ENCODE assay signal across 38 mouse cellular contexts in genomic region chr3:51402628-51403027, GRCm38 (mm10). TPM values are rescaled to one million over a fixed set of nuclear protein-coding genes. Genes with fewer than 3 reads are reported as not detected.
"Had no signal": no experiment of that assay in that cellular context is flagged by ENCODE, and none has a peak within 500 bp of the region (broad histone marks: within the 10 kb centered on the region; RNA-seq: fewer than 3 reads in every experiment).

No protein-coding gene starts in this region.

- H3K4me3 ChIP-seq: left cerebral cortex, adult 2 months; limb, embryonic 10.5 days; limb, embryonic 12.5 days; limb, embryonic 13.5 days; limb, embryonic 15.5 days; liver, embryonic 12.5 days; liver, embryonic 13.5 days; liver, embryonic 15.5 days; lung, embryonic 15.5 days; megakaryocyte, embryonic 14.5 days; midbrain, embryonic 10.5 days; midbrain, embryonic 12.5 days; midbrain, embryonic 13.5 days; midbrain, embryonic 15.5 days had no signal

- H3K9me3 ChIP-seq: limb, embryonic 10.5 days; limb, embryonic 12.5 days; limb, embryonic 13.5 days; limb, embryonic 15.5 days; liver, embryonic 12.5 days; liver, embryonic 13.5 days; liver, embryonic 15.5 days; lung, embryonic 15.5 days; megakaryocyte, embryonic 14.5 days; midbrain, embryonic 10.5 days; midbrain, embryonic 12.5 days; midbrain, embryonic 13.5 days; midbrain, embryonic 15.5 days had no signal

- H3K27ac ChIP-seq: left cerebral cortex, adult 2 months; limb, embryonic 10.5 days; limb, embryonic 12.5 days; limb, embryonic 13.5 days; limb, embryonic 15.5 days; liver, embryonic 12.5 days; liver, embryonic 13.5 days; liver, embryonic 14.5 days; liver, embryonic 15.5 days; lung, embryonic 15.5 days; macrophage; midbrain, embryonic 10.5 days; midbrain, embryonic 12.5 days; midbrain, embryonic 13.5 days; midbrain, embryonic 15.5 days had no signal

- DNase-seq: left cerebral cortex, postnatal 4 days; liver; liver, embryonic 13.5 days; liver, postnatal 0 days; lung, adult 18-20 months; lung, adult 2 months; lung, embryonic 14.5 days; lung, postnatal 14 days; lung, postnatal 36 days; lung, postnatal 4 days; midbrain, embryonic 14.5 days had no signal

- H3K4me2 ChIP-seq: limb, embryonic 12.5 days; limb, embryonic 13.5 days; limb, embryonic 15.5 days; liver, embryonic 11.5 days; liver, embryonic 12.5 days; liver, embryonic 13.5 days; liver, embryonic 15.5 days; lung, embryonic 14.5 days; lung, embryonic 15.5 days; midbrain, embryonic 11.5 days; midbrain, embryonic 12.5 days; midbrain, embryonic 13.5 days; midbrain, embryonic 15.5 days had no signal

RNA-seq across cellular contexts. Expression of gene Mgarp, which starts 6.1 kb away (rescaled TPM):
- total RNA-seq: left cerebral cortex, adult 2 months; left cerebral cortex, postnatal 10 days; left cerebral cortex, postnatal 14 days; left cerebral cortex, postnatal 25 days; left cerebral cortex, postnatal 36 days; left cerebral cortex, postnatal 4 days; liver, adult 2 months; megakaryocyte progenitor cell, adult 5-6 weeks; megakaryocyte, adult 5-6 weeks; megakaryocyte-erythroid progenitor cell, adult 5-6 weeks; monocyte, adult 5-6 weeks had no signal
- polyA plus RNA-seq: liver, adult 2 months; lung, adult 2 months; lung, postnatal 0 days; macrophage had no signal
